Mouse (Mus musculus) v-Abl transformed pro-B cells (cell line): ENCODE data around the gene Rnf113a1.
"Not testable (repeated sequence)": the region's sequence is repeated elsewhere in the genome, so short reads cannot be mapped to it uniquely, and the experiment has no call there.

ENCODE experiments used
- in situ Hi-C, 2 experiments: fragments of 400-800 bp; cut with MboI; formaldehyde crosslinking; loops; one replicate each; pipeline ENCODE4 v1.15.1; 2025; ENCODE audit not compliant: unreplicated experiment in 2 of 2

Rnf113a1 gene

DNA sequence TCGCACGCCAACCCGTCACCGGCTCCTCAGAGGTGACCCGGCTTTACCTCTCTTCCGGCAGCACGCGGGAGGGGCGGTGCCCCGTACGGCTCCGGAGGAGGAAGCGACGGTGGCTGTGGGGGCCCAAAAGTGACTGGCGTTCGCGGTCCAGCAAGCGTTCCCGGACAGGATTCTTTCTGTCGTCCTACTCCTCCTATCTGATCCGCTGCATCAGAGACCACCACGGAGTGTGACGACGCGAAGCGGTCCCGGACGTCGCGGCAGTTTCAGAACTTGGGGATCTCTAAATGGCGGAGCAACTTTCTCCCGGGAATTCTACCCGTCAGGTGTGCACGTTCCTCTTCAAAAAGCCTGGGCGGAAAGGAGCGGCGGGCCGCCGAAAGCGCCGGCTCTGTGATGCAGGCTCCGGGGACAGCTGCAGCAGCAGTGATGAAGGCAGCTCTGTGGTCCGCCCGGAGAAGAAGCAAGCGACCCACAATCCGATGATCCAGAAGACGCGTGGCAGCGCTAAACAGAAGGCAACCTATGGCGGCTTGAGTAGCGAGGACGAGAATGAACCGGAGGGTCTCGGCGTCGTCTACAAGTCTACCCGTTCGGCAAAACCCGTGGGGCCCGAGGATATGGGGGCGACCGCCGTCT is at the start of gene Rnf113a1, which contains the start of gene Ndufa1:
Rnf113a1 (plus strand) TSS at position 141 of the 639 bp plus-strand sequence.
Ndufa1 (minus strand) TSS at position 59 of the 639 bp plus-strand sequence.
- in situ Hi-C loops: no loop called here

DNA sequence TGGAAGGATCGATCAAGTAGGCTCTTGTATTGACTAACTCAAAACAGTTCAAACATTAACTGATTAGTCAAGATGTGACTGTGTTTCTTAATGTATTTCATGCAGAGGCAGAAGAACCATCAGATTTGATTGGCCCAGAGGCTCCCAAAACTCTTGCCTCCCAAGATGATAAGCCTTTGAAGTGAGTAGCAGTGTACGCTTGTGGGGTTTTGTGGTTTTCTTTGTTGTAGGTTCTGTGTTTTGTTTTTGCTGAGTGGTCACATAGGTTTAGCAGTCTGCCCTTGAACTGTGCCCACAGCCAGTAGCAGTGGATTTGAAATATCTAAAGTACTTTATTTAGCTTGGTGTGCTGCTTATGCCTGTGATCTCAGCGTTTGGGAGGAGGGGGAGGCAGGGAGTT is 49.3 kb upstream of the Rnf113a1 start:
- in situ Hi-C loops: no loop called here

GRCm38 (mm10) chrX:37144498-37144897 is 46.5 kb upstream of the Rnf113a1 start:
- in situ Hi-C loops: not testable (repeated sequence)

- in situ Hi-C loops: no loop called here
Measured at GRCm38 (mm10) chrX:37144954-37145353, 46.1 kb upstream of the Rnf113a1 start.

- in situ Hi-C loops: loop anchor here in 1 of 2 experiments (10.0 kb wide), 1 partner anchor 63 kb away; no protein-coding TSS in a partner anchor
Measured at GRCm38 (mm10) chrX:37157839-37158238, 33.2 kb upstream of the Rnf113a1 start.

GRCm38 (mm10) chrX:37161169-37161568 is 29.9 kb upstream of the Rnf113a1 start:
- in situ Hi-C loops: no loop called here

GRCm38 (mm10) chrX:37163115-37163514 is 27.9 kb upstream of the Rnf113a1 start:
- in situ Hi-C loops: no loop called here

- in situ Hi-C loops: no loop called here
Measured at GRCm38 (mm10) chrX:37167085-37167484, 24.0 kb upstream of the Rnf113a1 start.

DNA sequence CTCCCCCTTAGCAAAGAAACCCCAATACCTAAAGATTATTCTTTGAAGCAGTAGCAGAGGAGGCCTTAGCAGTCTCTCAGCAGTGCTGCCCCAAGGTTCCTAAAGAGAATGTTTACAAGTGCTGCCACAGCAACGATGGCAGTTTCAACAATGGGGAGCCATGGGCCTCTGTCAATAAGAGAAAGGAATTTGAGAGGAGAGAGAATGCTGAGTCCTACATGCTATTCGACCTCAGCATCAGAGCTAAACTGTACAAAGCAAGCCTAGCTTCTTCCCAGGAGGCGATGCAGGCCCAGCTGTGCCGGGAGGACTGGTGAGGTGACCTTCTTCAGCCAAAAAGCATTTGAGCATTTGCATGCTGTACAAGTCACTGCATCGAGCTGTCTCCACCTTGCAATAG is 22.3 kb upstream of the Rnf113a1 start, which contains the start of gene Akap14:
Akap14 (minus strand) TSS at position 101 of the 400 bp plus-strand sequence.
- in situ Hi-C loops: no loop called here

DNA sequence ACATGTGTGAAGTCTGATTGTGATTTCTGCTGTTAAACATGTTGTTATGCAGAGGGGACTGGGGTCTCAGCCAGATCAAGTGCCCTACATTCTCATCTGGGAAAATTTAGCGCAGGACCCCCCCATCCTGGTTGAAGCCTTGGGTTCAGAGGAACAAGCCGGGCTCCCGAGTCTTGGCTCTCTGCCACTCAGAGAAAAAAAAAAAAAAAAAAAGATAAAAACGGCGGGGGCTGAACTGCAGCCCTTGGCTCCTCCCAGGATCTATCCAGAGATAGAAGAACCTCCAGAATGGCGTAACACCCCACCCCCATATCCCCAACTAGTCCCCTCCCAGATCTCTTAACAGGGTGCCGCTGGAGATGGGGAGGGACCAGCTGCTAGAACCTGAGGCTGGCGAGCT is 6.6 kb upstream of the Rnf113a1 start:
- in situ Hi-C loops: not testable (repeated sequence)

DNA sequence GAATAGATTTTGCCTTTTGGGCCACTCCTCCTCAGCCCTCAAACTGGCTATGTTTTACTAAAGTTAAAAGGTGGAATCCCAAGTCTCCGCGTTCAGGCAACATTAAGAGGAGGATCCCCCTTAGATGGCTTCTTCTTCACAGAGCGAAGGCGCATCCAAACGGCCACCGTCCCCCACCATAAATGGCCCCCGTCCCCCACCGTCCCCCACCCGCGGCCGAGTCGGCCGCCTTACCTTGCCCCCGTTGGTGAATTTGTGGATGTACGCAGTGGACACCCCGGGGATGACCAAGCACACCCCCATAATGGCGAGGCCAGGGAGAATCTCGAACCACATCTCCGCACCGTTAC is 315 bp upstream of the Rnf113a1 start:
- in situ Hi-C loops: no loop called here

DNA sequence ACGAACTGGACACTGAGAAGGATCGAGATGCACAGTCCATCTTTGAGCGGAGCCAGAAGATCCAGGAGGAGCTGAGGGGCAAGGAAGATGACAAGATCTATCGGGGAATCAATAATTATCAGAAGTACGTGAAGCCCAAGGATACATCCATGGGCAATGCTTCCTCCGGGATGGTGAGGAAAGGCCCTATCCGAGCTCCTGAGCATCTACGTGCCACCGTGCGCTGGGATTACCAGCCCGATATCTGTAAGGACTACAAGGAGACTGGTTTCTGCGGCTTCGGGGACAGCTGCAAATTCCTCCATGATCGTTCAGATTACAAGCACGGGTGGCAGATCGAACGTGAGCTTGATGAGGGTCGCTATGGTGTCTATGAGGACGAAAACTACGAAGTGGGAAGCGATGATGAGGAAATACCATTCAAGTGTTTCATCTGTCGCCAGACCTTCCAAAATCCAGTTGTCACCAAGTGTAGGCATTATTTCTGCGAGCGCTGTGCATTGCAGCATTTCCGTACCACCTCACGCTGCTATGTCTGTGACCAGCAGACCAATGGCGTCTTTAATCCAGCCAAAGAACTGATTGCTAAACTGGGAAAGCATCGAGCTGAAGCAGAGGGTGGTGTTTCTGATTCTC is 817 bp downstream of the Rnf113a1 start:
- in situ Hi-C loops: no loop called here

DNA sequence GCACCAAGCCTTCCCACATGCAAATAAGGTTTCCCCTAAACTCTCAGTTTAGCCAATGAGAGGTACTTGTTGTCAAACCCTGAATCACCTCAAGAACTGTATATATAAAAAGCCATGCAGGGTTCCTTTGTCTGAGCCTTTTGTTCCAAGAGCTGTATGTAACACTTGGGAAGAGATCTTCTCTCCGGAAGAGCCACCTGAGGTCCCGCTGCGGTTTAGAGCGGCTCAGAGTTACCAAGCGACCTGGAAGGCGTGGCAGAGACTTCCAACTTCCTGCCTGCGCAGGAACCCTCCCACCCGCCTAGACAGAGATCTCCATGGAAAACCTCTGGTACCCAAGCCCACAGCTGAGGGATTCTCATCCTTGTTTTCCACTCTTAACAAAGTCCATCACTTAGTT is 7.6 kb downstream of the Rnf113a1 start:
- in situ Hi-C loops: no loop called here

DNA sequence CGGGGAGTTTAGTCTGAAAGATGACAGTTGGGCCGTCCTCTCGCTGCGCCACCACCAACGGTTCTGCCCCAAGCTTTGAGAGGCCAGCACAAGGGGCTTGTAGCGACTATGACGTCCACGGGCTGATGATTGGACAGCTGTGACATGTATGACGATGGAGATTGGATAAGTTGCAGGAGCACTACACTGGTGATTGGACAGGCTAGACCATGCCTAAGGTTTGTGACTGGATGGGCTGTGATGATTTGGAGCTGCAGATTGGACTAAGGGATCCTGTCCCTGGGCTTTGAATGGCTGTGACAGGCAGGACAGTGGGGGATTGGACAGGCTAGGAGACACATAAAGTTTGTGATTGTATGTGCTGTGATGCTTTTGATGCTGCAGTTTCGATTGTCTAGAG is 19.9 kb downstream of the Rnf113a1 start, which contains the start of gene Gm9:
Gm9 (minus strand) TSS at position 101 of the 400 bp plus-strand sequence.
- in situ Hi-C loops: no loop called here

GRCm38 (mm10) chrX:37222158-37222557 is 31.1 kb downstream of the Rnf113a1 start, which contains the start of gene Rhox1:
TSS of gene Rhox1 (minus strand) at chrX:37222258.
- in situ Hi-C loops: not testable (repeated sequence)
